Mouse (Mus musculus): ENCODE measurements around the gene Kmo.

The Kmo gene

GRCm38 (mm10) chr1:175619814-175620431 is at the start of gene Kmo:
Gene Kmo, plus strand, starts transcription at chr1:175620381.
- no peak for DNase-seq (ENCODE audit: low spot score)

GRCm38 (mm10) chr1:175574129-175574528 is 46.1 kb upstream of the Kmo start:
- no peak for DNase-seq (ENCODE audit: low spot score)

GRCm38 (mm10) chr1:175578425-175579096 is 41.6 kb upstream of the Kmo start:
- no peak for DNase-seq (ENCODE audit: low spot score)

GRCm38 (mm10) chr1:175579598-175580235 is 40.5 kb upstream of the Kmo start:
- DNase-seq (ENCODE audit: low spot score) = no peak

GRCm38 (mm10) chr1:175580346-175580745 is 39.8 kb upstream of the Kmo start:
- no peak for DNase-seq (ENCODE audit: low spot score)

- DNase-seq (ENCODE audit: low spot score) = no peak
Measured at GRCm38 (mm10) chr1:175582799-175583198, 37.4 kb upstream of the Kmo start.

- DNase-seq (ENCODE audit: low spot score) = no peak
Measured at GRCm38 (mm10) chr1:175585267-175585666, 34.9 kb upstream of the Kmo start.

- DNase-seq (ENCODE audit: low spot score) = no peak
Measured at GRCm38 (mm10) chr1:175586656-175587055, 33.5 kb upstream of the Kmo start.

GRCm38 (mm10) chr1:175592832-175593231 is 27.3 kb upstream of the Kmo start:
- no peak for DNase-seq (ENCODE audit: low spot score)

- no peak for DNase-seq (ENCODE audit: low spot score)
Measured at GRCm38 (mm10) chr1:175602231-175602630, 17.9 kb upstream of the Kmo start.

GRCm38 (mm10) chr1:175603390-175603789 is 16.8 kb upstream of the Kmo start:
- no peak for DNase-seq (ENCODE audit: low spot score)

GRCm38 (mm10) chr1:175607308-175607707 is 12.9 kb upstream of the Kmo start:
- no peak for DNase-seq (ENCODE audit: low spot score)

GRCm38 (mm10) chr1:175607838-175608585 is 12.2 kb upstream of the Kmo start:
- DNase-seq (ENCODE audit: low spot score) = no peak

GRCm38 (mm10) chr1:175608708-175609107 is 11.5 kb upstream of the Kmo start:
- no peak for DNase-seq (ENCODE audit: low spot score)

- DNase-seq (ENCODE audit: low spot score) = no peak
Measured at GRCm38 (mm10) chr1:175614992-175615391, 5.2 kb upstream of the Kmo start.

GRCm38 (mm10) chr1:175623656-175624055 is 3.5 kb downstream of the Kmo start:
- DNase-seq (ENCODE audit: low spot score) = no peak

GRCm38 (mm10) chr1:175625257-175625879 is 5.2 kb downstream of the Kmo start, which contains the start of gene Fh1:
Gene Fh1, minus strand, starts transcription at chr1:175625635.
- DNase-seq (ENCODE audit: low spot score) = peak; percentile 95

- DNase-seq (ENCODE audit: low spot score) = no peak
Measured at GRCm38 (mm10) chr1:175625990-175626692, 6.0 kb downstream of the Kmo start.

GRCm38 (mm10) chr1:175629248-175629647 is 9.1 kb downstream of the Kmo start:
- no peak for DNase-seq (ENCODE audit: low spot score)

GRCm38 (mm10) chr1:175630345-175630744 is 10.2 kb downstream of the Kmo start:
- DNase-seq (ENCODE audit: low spot score) = no peak

GRCm38 (mm10) chr1:175631080-175631479 is 10.9 kb downstream of the Kmo start:
- DNase-seq (ENCODE audit: low spot score) = no peak
